Mouse (Mus musculus): ENCODE measurements around the gene Xab2. TPM values are rescaled to one million over a fixed set of nuclear protein-coding genes. Genes with fewer than 3 reads are reported as not detected.

The Xab2 gene
- polyA plus RNA-seq, 1 experiment from 2014 or later: 32.8 TPM

GRCm38 (mm10) chr8:3607822-3608221 lies 13.3 kb downstream of the Xab2 start:
- Histone ChIP-seq H3K27ac (replicated peaks) (no peak overlapping the region), H3K27me3 (replicated peaks) (no peaks in the 10 kb centered on the region), H3K9ac (no peak overlapping the region), H3K4me2 (no peak overlapping the region), H3K9me3 (no peaks in the 10 kb centered on the region), H3K36me3 (peaks cover 56% of the 10 kb centered on the region), H3K4me3 (no peak overlapping the region), H3K4me1 (peaks cover 20% of the 10 kb centered on the region)
- WGBS: 88% methylated on average over 7 of the region's 7 CpGs
- ATAC-seq (ENCODE audit: extremely low read depth, insufficient number of reproducible peaks, low FRiP score, low TSS enrichment): no peak

GRCm38 (mm10) chr8:3606593-3606992 lies 14.5 kb downstream of the Xab2 start:
- 0 out of 2 replicates have a peak, but pooled peaks have one; percentile 16 for ATAC-seq (ENCODE audit: extremely low read depth, insufficient number of reproducible peaks, low FRiP score, low TSS enrichment)
- peaks cover 20% of the 10 kb centered on the region for H3K4me1 ChIP-seq
- H3K4me3 ChIP-seq: no peak overlapping the region
- H3K4me2 ChIP-seq: peak overlapping the region; percentile 20; the same call in 1 of the 2 replicates
- peaks cover 44% of the 10 kb centered on the region for H3K36me3 ChIP-seq
- H3K9me3 ChIP-seq: no peaks in the 10 kb centered on the region
- 45% methylated on average over 16 of the region's 16 CpGs for WGBS
- H3K9ac ChIP-seq: peak overlapping the region; percentile 26; the same call in 1 of the 2 replicates
- H3K27ac ChIP-seq (replicated peaks): no peak overlapping the region
- H3K27me3 ChIP-seq (replicated peaks): no peaks in the 10 kb centered on the region

- 66% methylated on average over 13 of the region's 13 CpGs for WGBS
- Histone ChIP-seq H3K9me3 (no peaks in the 10 kb centered on the region), H3K27me3 (replicated peaks) (no peaks in the 10 kb centered on the region), H3K27ac (replicated peaks) (no peak overlapping the region), H3K36me3 (peaks cover 12% of the 10 kb centered on the region), H3K4me1 (peaks cover 10% of the 10 kb centered on the region), H3K9ac (no peak overlapping the region), H3K4me2 (no peak overlapping the region), H3K4me3 (no peak overlapping the region)
- ATAC-seq (ENCODE audit: extremely low read depth, insufficient number of reproducible peaks, low FRiP score, low TSS enrichment): no peak
Observed at GRCm38 (mm10) chr8:3603439-3603838, 17.7 kb downstream of the Xab2 start.

GRCm38 (mm10) chr8:3600401-3600800 lies 20.7 kb downstream of the Xab2 start:
- Histone ChIP-seq H3K9ac (no peak overlapping the region), H3K4me2 (no peak overlapping the region), H3K36me3 (no peaks in the 10 kb centered on the region), H3K27me3 (replicated peaks) (no peaks in the 10 kb centered on the region), H3K9me3 (no peaks in the 10 kb centered on the region), H3K4me1 (no peaks in the 10 kb centered on the region), H3K4me3 (no peak overlapping the region), H3K27ac (replicated peaks) (0 out of 2 replicates have a peak overlapping the region, but pooled peaks have one; percentile 8)
- WGBS: 71% methylated on average over 6 of the region's 6 CpGs
- ATAC-seq (ENCODE audit: extremely low read depth, insufficient number of reproducible peaks, low FRiP score, low TSS enrichment): no peak

GRCm38 (mm10) chr8:3599219-3599618 lies 21.9 kb downstream of the Xab2 start:
- Histone ChIP-seq H3K27me3 (replicated peaks) (no peaks in the 10 kb centered on the region), H3K9me3 (no peaks in the 10 kb centered on the region), H3K4me2 (no peak overlapping the region), H3K9ac (no peak overlapping the region), H3K36me3 (no peaks in the 10 kb centered on the region), H3K4me1 (no peaks in the 10 kb centered on the region), H3K4me3 (no peak overlapping the region), H3K27ac (replicated peaks) (no peak overlapping the region)
- ATAC-seq (ENCODE audit: extremely low read depth, insufficient number of reproducible peaks, low FRiP score, low TSS enrichment): no peak
- WGBS: 70% methylated on average over 1 of the region's 1 CpGs

- H3K4me3 ChIP-seq: no peak overlapping the region
- no peaks in the 10 kb centered on the region for H3K9me3 ChIP-seq
- no peak for ATAC-seq (ENCODE audit: extremely low read depth, insufficient number of reproducible peaks, low FRiP score, low TSS enrichment)
- no peak overlapping the region for H3K4me2 ChIP-seq
- no peak overlapping the region for H3K9ac ChIP-seq
- no peak overlapping the region for H3K27ac ChIP-seq (replicated peaks)
- WGBS: 65% methylated on average over 3 of the region's 3 CpGs
- no peaks in the 10 kb centered on the region for H3K36me3 ChIP-seq
- no peaks in the 10 kb centered on the region for H3K4me1 ChIP-seq
- H3K27me3 ChIP-seq (replicated peaks): no peaks in the 10 kb centered on the region
Observed at GRCm38 (mm10) chr8:3598054-3598453, 23.1 kb downstream of the Xab2 start.

- WGBS: 84% methylated on average over 2 of the region's 2 CpGs
Observed at GRCm38 (mm10) chr8:3594466-3594865, 26.6 kb downstream of the Xab2 start.

GRCm38 (mm10) chr8:3593470-3593869 lies 27.6 kb downstream of the Xab2 start:
- Histone ChIP-seq H3K4me1 (no peaks in the 10 kb centered on the region), H3K9me3 (no peaks in the 10 kb centered on the region), H3K9ac (no peak overlapping the region), H3K27ac (replicated peaks) (no peak overlapping the region), H3K4me2 (no peak overlapping the region), H3K36me3 (no peaks in the 10 kb centered on the region), H3K27me3 (replicated peaks) (no peaks in the 10 kb centered on the region; the same call in 1 of the 2 replicates), H3K4me3 (no peak overlapping the region)
- no peak for ATAC-seq (ENCODE audit: extremely low read depth, insufficient number of reproducible peaks, low FRiP score, low TSS enrichment)
- 47% methylated on average over 3 of the region's 3 CpGs for WGBS

More at GRCm38 (mm10) chr8:3594466-3594865, 26.6 kb downstream of the Xab2 start:
- ATAC-seq (ENCODE audit: extremely low read depth, insufficient number of reproducible peaks, low FRiP score, low TSS enrichment): no peak
- H3K4me1 ChIP-seq: no peaks in the 10 kb centered on the region
- H3K9ac ChIP-seq: no peak overlapping the region
- H3K4me2 ChIP-seq: no peak overlapping the region
- H3K36me3 ChIP-seq: no peaks in the 10 kb centered on the region
- no peaks in the 10 kb centered on the region for H3K27me3 ChIP-seq (replicated peaks)
- H3K9me3 ChIP-seq: no peaks in the 10 kb centered on the region
- H3K27ac ChIP-seq (replicated peaks): no peak overlapping the region
- no peak overlapping the region for H3K4me3 ChIP-seq

GRCm38 (mm10) chr8:3588258-3588633 lies 32.9 kb downstream of the Xab2 start:
- Histone ChIP-seq H3K4me1 (peaks cover 7% of the 10 kb centered on the region), H3K27ac (replicated peaks) (no peak overlapping the region), H3K36me3 (no peaks in the 10 kb centered on the region), H3K9me3 (no peaks in the 10 kb centered on the region), H3K9ac (peak overlapping the region; percentile 84), H3K27me3 (replicated peaks) (peaks cover 25% of the 10 kb centered on the region), H3K4me3 (peak overlapping the region; percentile 80), H3K4me2 (peak overlapping the region; percentile 98)
- 15% methylated on average over 11 of the region's 11 CpGs for WGBS
- ATAC-seq (ENCODE audit: extremely low read depth, insufficient number of reproducible peaks, low FRiP score, low TSS enrichment): no peak

- no peak overlapping the region for H3K27ac ChIP-seq (replicated peaks)
- ATAC-seq (ENCODE audit: extremely low read depth, insufficient number of reproducible peaks, low FRiP score, low TSS enrichment): no peak
- H3K36me3 ChIP-seq: no peaks in the 10 kb centered on the region
Observed at GRCm38 (mm10) chr8:3587391-3588257, 33.5 kb downstream of the Xab2 start.

GRCm38 (mm10) chr8:3586993-3587390 lies 34.1 kb downstream of the Xab2 start, which contains the start of gene Camsap3:
Gene Camsap3, plus strand, starts transcription at chr8:3587293.
- H3K4me2 ChIP-seq: peak within 1 kb of the TSS; percentile 98
- no peaks in the 10 kb centered on the region for H3K36me3 ChIP-seq
- ATAC-seq (ENCODE audit: extremely low read depth, insufficient number of reproducible peaks, low FRiP score, low TSS enrichment): no peak
- H3K4me3 ChIP-seq: peak within 1 kb of the TSS; percentile 80
- WGBS: 15% methylated on average over 7 of the region's 7 CpGs
- no peak within 1 kb of the TSS for H3K27ac ChIP-seq (replicated peaks)
- H3K4me1 ChIP-seq: peaks cover 7% of the 10 kb centered on the region
- peak within 1 kb of the TSS; percentile 84 for H3K9ac ChIP-seq
- peaks cover 25% of the 10 kb centered on the region for H3K27me3 ChIP-seq (replicated peaks)
- H3K9me3 ChIP-seq: no peaks in the 10 kb centered on the region

More at GRCm38 (mm10) chr8:3587391-3588257, 33.5 kb downstream of the Xab2 start:
- under 1% methylated on average over 77 of the region's 77 CpGs for WGBS
- H3K9me3 ChIP-seq: no peaks in the 10 kb centered on the region
- peaks cover 7% of the 10 kb centered on the region for H3K4me1 ChIP-seq
- H3K4me3 ChIP-seq: peak overlapping the region; percentile 80
- H3K27me3 ChIP-seq (replicated peaks): peaks cover 25% of the 10 kb centered on the region
- H3K9ac ChIP-seq: peak overlapping the region; percentile 84
- peak overlapping the region; percentile 98 for H3K4me2 ChIP-seq

Measured in heart, embryonic 13.5 days (tissue).